Mouse (Mus musculus) cortical plate, adult 2 months (tissue): ENCODE data around the gene Abhd16b. TPM values are rescaled to one million over a fixed set of nuclear protein-coding genes. Genes with fewer than 3 reads are reported as not detected.
A peak's percentile ranks its signal among the peaks of the same experiment; 100 is the strongest.

Source experiments
- H3K27ac ChIP-seq: fragments of 200-500 bp; 2 replicates; pipeline ENCODE4 v1.5.1; 2012; ENCODE audit warnings: low read length, control low read depth, inconsistent platforms; ENCODE audit not compliant: insufficient read depth
- H3K4me1 ChIP-seq: fragments of 200-500 bp; 2 replicates; pipeline ENCODE4 v1.6.1; 2011; ENCODE audit warnings: low read length; ENCODE audit not compliant: control insufficient read depth, insufficient read depth
- H3K4me3 ChIP-seq: fragments of 200-500 bp; 2 replicates; pipeline ENCODE4 v1.5.1; 2011; ENCODE audit warnings: mild to moderate bottlenecking, low read length, control low read depth; ENCODE audit not compliant: insufficient read depth
- CTCF ChIP-seq: fragments of 200-500 bp; IDR thresholded peaks from 2 replicates; pipeline ENCODE4 v1.5.1; 2011; ENCODE audit warnings: mild to moderate bottlenecking, control low read depth, low read length; ENCODE audit not compliant: insufficient read depth; ENCODE audit errors: extremely low read depth
- POLR2A ChIP-seq: fragments of 200-500 bp; IDR thresholded peaks from 2 replicates; pipeline ENCODE4 v1.6.1; 2011; ENCODE audit warnings: mild to moderate bottlenecking, low read length, control low read depth; ENCODE audit not compliant: insufficient read depth; ENCODE audit errors: extremely low read depth
- polyA plus RNA-seq: library from polyadenylated mRNA; depleted of rRNA; stranded (reverse); fragments of >200 nt; gene quantifications from 2 replicates; pipeline ENCODE4 v1.2.3, GENCODE M21; 2012

Gene Abhd16b
- polyA plus RNA-seq, 1 experiment, result not detected

DNA sequence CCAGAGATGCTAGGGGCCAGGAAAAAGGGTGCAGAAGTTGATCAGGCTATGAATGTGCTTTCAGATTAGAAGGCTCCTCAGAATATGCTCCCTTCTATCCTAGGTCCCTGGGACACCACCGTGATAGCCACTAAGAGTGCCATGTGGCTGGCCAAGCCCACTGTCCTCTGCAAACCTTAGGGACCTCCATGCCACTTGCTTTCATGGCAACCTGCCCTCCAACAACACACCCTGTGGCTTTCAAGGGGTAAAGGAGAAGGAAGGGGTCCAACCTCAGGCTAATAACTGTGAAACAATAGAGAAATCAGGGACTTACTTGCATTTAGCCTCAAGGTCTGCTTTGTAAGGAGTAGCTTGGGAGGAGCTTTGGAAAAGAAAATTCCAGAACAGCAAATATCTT, 30.4 kb upstream of the Abhd16b start:
- no peak overlapping the region for H3K27ac ChIP-seq
- no peak overlapping the region for H3K4me3 ChIP-seq
- TF ChIP-seq CTCF (no peak), POLR2A (no peak)
- H3K4me1 ChIP-seq, result no peaks in the 10 kb centered on the region

DNA sequence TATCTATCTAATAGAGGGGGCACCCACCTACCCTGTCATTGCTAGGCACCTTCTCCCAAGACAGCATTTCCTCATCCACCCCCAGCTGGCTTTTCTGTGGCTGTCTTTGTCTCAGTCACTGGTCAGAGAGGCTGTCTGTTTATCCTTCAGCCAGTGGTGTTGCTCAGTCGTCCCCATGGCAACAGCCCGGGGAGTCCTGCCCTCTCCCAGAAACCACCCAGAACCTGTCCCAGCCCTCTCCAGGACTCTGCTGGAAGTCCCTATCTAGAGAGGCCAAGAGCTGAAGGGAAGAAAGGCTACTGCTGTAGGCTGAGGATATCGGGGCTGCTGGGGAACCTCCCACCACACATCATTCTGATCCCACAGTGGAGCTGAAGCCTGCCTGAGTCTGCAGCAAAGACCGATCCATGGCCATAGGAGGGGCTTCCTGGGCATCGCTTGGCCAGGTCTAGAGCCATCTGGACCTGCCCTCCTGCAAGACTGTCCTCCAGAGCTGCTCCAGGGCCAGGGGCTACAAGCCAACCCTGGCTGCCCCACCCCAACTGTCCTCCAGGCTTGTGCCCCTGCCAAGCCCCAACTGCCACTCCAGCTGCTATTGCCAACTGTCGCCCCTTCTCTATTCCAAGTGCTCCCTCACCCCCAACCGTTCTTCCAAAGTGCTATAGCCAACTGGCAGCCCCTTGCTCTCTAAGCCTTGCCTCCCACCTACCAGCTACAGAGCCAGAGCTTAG, 29.8 kb upstream of the Abhd16b start:
- no peaks in the 10 kb centered on the region for H3K4me1 ChIP-seq
- no peak overlapping the region for H3K4me3 ChIP-seq
- no peak overlapping the region for H3K27ac ChIP-seq
- no peak for TF ChIP-seq CTCF
- no peak for TF ChIP-seq POLR2A

DNA sequence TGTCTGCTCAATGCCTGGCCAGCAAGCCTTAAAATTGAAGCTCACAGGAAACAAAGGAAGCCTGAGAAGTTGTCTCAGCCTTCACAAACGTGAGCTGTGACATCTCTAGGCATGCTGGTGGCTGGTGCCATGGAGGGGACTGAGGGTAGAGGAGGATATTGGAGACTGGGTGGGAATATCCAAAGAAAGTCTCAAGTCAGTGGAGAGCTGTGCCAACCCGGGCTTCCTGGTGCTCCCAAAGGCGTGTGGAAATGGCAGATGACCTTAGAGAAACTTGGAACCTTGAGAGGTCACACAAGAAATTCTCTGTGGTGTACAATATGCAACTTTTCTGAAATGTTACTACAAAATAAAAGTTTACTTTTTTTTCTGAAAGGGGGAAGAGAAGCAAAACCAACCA, 27.6 kb upstream of the Abhd16b start:
- no peak for TF ChIP-seq POLR2A
- no peak overlapping the region for H3K4me3 ChIP-seq
- no peaks in the 10 kb centered on the region for H3K4me1 ChIP-seq
- H3K27ac ChIP-seq, result no peak overlapping the region

DNA sequence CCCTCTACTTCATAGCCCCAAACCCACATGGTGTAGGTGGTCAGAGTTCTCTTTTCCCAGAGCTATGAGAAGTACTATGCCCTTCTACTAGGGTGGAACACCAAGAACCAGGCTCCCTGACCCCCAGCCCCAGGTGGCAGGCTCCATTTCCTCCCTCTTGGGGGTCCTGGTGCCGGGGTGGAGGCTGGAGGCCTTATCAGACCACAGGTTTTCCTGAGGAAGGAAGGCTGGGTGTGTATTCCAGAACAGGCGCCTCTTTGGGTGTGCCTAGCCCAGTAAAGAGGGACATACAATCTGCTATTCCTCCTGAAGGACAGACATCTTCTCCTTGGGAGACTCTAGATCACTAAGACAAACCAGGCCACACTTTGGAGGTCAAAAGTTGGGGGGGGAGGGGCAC, 22.7 kb upstream of the Abhd16b start:
- H3K4me3 ChIP-seq, result no peak overlapping the region
- peak overlapping the region; percentile 6; the same call in 1 of the 2 replicates for H3K27ac ChIP-seq
- TF ChIP-seq CTCF (no peak), POLR2A (no peak)
- 0 out of 2 replicates have a peak, but pooled peaks cover 1% of the 10 kb centered on the region for H3K4me1 ChIP-seq

DNA sequence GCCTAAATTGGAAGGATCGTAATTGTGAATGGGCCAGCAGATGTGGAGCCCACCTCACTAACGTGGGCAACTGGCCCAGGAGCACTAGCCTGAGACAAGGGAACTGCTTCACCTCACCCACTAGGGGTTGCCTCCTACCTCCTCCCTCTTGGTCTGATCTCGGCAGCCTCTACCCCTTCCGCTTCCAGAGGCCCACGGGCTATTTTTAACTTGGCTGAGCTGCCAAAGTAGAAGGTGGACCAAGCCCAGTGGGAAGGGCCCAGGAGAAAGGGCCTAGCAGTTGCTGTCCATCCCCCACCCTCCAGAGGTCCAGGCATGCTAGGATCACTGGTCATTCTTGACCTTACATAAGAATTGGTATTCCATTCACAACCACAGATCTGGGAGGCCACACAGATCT, 21.8 kb upstream of the Abhd16b start:
- Histone ChIP-seq H3K27ac (peak overlapping the region; percentile 20; the same call in 1 of the 2 replicates), H3K4me3 (no peak overlapping the region), H3K4me1 (0 out of 2 replicates have a peak, but pooled peaks cover 1% of the 10 kb centered on the region)
- no peak for TF ChIP-seq POLR2A
- no peak for TF ChIP-seq CTCF

DNA sequence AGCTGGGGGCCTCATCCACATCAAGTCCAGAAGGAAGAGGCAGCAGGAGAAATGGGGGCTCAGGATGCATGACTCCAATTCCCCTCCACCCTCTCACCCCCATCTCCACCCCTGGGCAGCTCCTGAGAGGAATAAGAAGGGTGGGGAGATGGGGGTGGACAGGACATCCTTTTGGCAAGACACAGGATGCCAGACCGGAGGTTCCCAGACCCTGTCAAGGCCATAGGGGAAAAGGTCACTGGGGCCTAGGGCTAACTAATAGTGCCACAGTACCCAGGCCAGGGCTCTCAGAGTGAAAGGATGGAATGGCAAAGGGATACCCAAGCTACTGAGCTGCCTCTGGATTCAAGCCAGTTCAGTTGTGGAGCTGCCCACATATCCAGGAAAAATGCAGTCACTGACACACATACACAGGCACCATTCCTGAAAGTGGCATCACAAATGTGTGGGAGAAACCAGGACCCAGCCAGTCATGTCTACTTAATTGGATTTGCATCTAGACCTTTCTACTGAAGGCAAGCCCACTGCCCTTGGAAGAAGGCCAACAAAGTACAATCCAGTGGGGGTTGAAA, 20.7 kb upstream of the Abhd16b start:
- TF ChIP-seq CTCF, result no peak

GRCm38 (mm10) chr2:181483120-181483519, 9.9 kb upstream of the Abhd16b start:
- Histone ChIP-seq H3K27ac (no peak overlapping the region), H3K4me1 (no peaks in the 10 kb centered on the region), H3K4me3 (no peak overlapping the region)
- TF ChIP-seq POLR2A, result no peak
- no peak for TF ChIP-seq CTCF

More for the DNA sequence above, 20.7 kb upstream of the Abhd16b start:
- H3K4me3 ChIP-seq, result no peak overlapping the region
- H3K4me1 ChIP-seq, result 0 out of 2 replicates have a peak, but pooled peaks cover 1% of the 10 kb centered on the region
- 0 out of 2 replicates have a peak overlapping the region, but pooled peaks have one; percentile 8 for H3K27ac ChIP-seq

GRCm38 (mm10) chr2:181483562-181484318, 9.3 kb upstream of the Abhd16b start:
- no peak for TF ChIP-seq POLR2A
- no peak for TF ChIP-seq CTCF
- Histone ChIP-seq H3K27ac (no peak overlapping the region), H3K4me1 (no peaks in the 10 kb centered on the region), H3K4me3 (no peak overlapping the region)

GRCm38 (mm10) chr2:181484456-181485233, 8.4 kb upstream of the Abhd16b start:
- Histone ChIP-seq H3K27ac (no peak overlapping the region), H3K4me3 (no peak overlapping the region), H3K4me1 (no peaks in the 10 kb centered on the region)
- no peak for TF ChIP-seq CTCF
- no peak for TF ChIP-seq POLR2A

- TF ChIP-seq CTCF (no peak), POLR2A (no peak)
- H3K4me1 ChIP-seq, result no peaks in the 10 kb centered on the region
- no peak overlapping the region for H3K27ac ChIP-seq
- H3K4me3 ChIP-seq, result no peak overlapping the region
These were observed 7.3 kb upstream of the Abhd16b start for GRCm38 (mm10) chr2:181485741-181486140.
